Mouse (Mus musculus) heart, adult 2 months (tissue): ENCODE measurements at regions not wholly inside any gene's neighbourhood (a gene's known extent, or its start where the extent isn't known, plus 50 kb on each side); places are given as distances from the start of the nearest gene placed in this dataset.

Experiments
- CTCF ChIP-seq: fragments of 200-600 bp; IDR thresholded peaks from 2 replicates; pipeline ENCODE4 v1.8.1; 2022; ENCODE audit warnings: antibody characterized with exemption, mild to moderate bottlenecking, moderate library complexity
- EP300 ChIP-seq: fragments of 200-500 bp; IDR thresholded peaks from 2 replicates; pipeline ENCODE4 v1.6.1; 2011; ENCODE audit warnings: low read depth, low read length, control low read depth; ENCODE audit not compliant: insufficient read depth
- POLR2A ChIP-seq: fragments of 200-500 bp; IDR thresholded peaks from 2 replicates; pipeline ENCODE4 v1.6.1; 2011; ENCODE audit warnings: mild to moderate bottlenecking, low read depth, low read length, control low read depth; ENCODE audit not compliant: insufficient read depth

GRCm38 (mm10) chr8:99621626-99622025 lies 205.4 kb upstream of the Cdh8 start:
- TF ChIP-seq CTCF (no peak), EP300 (no peak), POLR2A (no peak)
